Mouse (Mus musculus) brain, embryonic 14.5 days (tissue): ENCODE data around the gene Smok3b.

Experiments
- CTCF ChIP-seq: fragments of 200-500 bp; IDR thresholded peaks from 2 replicates; pipeline ENCODE4 v1.5.1; 2012; ENCODE audit warnings: inconsistent platforms, mild to moderate bottlenecking, moderate library complexity, borderline replicate concordance; ENCODE audit not compliant: insufficient read depth, insufficient read length; ENCODE audit errors: extremely low read depth
- POLR2A ChIP-seq: fragments of 200-500 bp; IDR thresholded peaks from 2 replicates; pipeline ENCODE4 v1.6.1; 2012; ENCODE audit warnings: mild to moderate bottlenecking, inconsistent platforms, borderline replicate concordance; ENCODE audit not compliant: poor library complexity, insufficient read depth, insufficient read length, severe bottlenecking; ENCODE audit errors: extremely low read depth

GRCm38 (mm10) chr5:138090271-138090670, 69.0 kb downstream of the Smok3b start:
- no peak for TF ChIP-seq POLR2A
- TF ChIP-seq CTCF = peak; percentile 46; the same call in 1 of the 2 replicates
